Mouse (Mus musculus) kidney, postnatal 36 days (tissue): ENCODE results near the gene Gm49387.

Experiments
- DNase-seq, 2 experiments: peaks; one replicate each; pipeline ENCODE4 v3.0.0; 2021 to 2022; ENCODE audit warnings: mixed read lengths in 2 of 2

Gm49387 gene

DNA sequence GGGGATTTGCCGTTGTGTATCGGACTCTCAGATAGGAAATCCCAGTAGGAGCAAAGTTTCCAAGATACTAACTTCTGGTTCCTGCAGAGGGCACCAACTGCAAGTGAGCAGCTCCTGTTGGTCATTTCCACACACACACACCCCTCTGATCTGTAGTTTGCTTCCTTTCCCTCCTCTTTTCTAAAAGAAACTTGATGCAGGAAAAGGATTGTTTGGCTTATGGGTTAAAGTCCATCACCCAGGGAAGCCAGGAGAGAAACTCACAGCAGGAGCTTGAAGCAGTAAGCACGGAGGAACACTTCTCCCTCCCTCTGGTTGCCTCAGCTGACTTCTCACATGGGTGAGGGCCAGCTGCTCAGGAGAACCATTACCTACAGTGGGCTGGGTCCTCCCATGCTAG lies 121.5 kb downstream of the Gm49387 start:
- DNase-seq: peak; percentile 64 to 65

GRCm38 (mm10) chr14:31515895-31516294 lies 124.8 kb downstream of the Gm49387 start:
- DNase-seq: no peak

DNA sequence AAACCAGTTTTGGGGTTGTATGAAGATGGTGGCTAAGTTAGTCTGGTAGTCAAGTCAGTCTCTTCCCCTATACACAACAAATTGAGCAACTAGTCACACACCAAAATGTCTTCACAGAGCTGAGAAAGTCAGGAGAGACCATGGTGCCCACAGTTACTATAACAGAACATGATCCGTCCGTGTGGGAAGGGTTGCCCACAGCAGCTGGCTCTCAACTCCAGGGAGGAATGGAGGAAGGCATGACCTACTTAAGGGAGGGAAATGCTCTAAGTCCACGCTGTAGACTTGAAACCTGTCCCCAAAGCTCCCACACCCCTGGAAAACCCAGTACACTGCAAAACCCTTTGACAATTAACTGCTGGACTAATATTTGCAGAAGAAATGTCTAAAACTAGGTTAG lies 130.4 kb downstream of the Gm49387 start:
- DNase-seq: no peak

DNA sequence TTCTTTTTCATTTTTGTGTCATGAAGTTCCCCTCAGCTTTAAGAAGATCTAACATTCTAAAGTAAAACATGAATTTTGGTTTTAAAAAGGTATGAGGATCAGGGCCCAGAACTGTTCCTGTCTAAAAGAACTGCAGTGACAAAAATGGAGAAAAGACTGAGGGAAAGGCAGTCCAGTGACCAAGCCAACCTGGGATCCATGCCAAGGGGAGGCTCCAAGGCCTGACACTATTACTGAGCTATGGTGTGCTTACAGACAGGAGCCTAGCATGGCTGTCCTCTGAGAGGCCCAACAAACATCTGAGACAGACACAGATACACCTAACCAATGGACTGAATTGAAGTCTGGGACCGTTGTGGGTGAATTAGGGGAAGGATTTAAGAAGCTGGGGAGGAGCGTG lies 130.8 kb downstream of the Gm49387 start:
- DNase-seq: peak in 1 of 2 experiments; percentile 46

DNA sequence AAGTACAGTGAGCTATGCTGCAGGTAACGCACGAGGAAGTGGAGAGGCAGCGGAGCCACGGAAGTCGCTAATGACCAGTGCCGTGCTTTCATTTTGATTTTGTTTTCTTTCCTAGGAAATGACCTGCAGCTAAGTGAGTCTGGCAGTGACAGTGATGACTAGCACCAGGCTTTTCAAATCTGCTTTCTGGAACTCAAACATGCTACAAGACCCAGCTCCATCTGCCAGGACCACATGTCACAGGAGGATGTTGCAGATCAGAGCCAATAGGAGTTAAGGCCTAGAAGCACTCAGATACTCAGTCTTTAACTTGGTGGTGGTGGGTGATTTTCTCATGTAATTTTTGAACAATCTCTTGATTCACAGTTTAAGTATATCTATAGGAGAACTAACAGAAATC lies 134.2 kb downstream of the Gm49387 start:
- DNase-seq: no peak

DNA sequence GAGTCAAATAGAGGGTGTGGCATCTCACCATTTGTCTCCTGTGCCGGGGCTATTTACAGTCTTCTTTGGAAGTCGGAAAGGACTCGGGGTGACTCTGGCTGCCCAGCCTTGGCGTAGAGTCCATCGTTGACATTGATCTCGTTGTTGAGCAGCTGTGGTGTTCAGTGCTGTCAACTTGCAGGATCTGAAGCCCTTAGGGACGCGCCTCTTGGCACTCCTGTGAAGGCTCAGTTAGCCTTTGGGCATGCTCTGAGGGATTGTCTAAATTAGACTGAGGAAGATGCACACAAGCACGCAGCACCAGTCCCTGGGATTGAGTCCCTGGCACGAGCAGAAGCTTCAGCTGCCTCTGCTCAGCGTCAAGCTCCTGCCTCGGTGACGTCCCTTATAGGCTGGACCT lies 137.3 kb downstream of the Gm49387 start:
- DNase-seq: no peak
